Mouse (Mus musculus) hindbrain, embryonic 14.5 days (tissue): ENCODE measurements at regions not wholly inside any gene's neighbourhood (a gene's known extent, or its start where the extent isn't known, plus 50 kb on each side); places are given as distances from the start of the nearest gene placed in this dataset.

Experiments
- ATAC-seq: fragments of 200-750 bp; cut with Nextera tagmentation; 2 replicates; pipeline ENCODE4 v1.8.0; 2017; ENCODE audit warnings: moderate number of reproducible peaks, mild to moderate bottlenecking, moderate TSS enrichment, moderate library complexity; ENCODE audit not compliant: low FRiP score
- DNase-seq: peaks from one replicate; pipeline ENCODE4 v3.0.0-alpha.2; 2015; ENCODE audit warnings: low spot score
- H3K27ac ChIP-seq: fragments of 300-500 bp; sonication (generic); 2 replicates; pipeline ENCODE4 v1.5.1; 2014; ENCODE audit warnings: mild to moderate bottlenecking, moderate library complexity
- H3K27me3 ChIP-seq: fragments of 300-500 bp; sonication (generic); 2 replicates; pipeline ENCODE4 v1.6.1; 2014; ENCODE audit warnings: mild to moderate bottlenecking, low read length, mixed read lengths; ENCODE audit not compliant: control insufficient read depth, insufficient read depth
- H3K36me3 ChIP-seq: fragments of 300-500 bp; sonication (generic); replicated peaks from 2 replicates; pipeline ENCODE4 v1.6.1; 2014; ENCODE audit not compliant: control insufficient read depth, insufficient read depth
- H3K4me1 ChIP-seq: fragments of 300-500 bp; sonication (generic); replicated peaks from 2 replicates; pipeline ENCODE4 v1.6.1; 2014; ENCODE audit warnings: antibody characterized with exemption, low read length, mixed read lengths; ENCODE audit not compliant: control insufficient read depth, insufficient read depth
- H3K4me2 ChIP-seq: fragments of 300-500 bp; sonication (generic); replicated peaks from 2 replicates; pipeline ENCODE4 v1.6.1; 2014; ENCODE audit warnings: mild to moderate bottlenecking, moderate library complexity
- H3K4me3 ChIP-seq: fragments of 300-500 bp; sonication (generic); replicated peaks from 2 replicates; pipeline ENCODE4 v1.5.1; 2014; ENCODE audit warnings: mild to moderate bottlenecking, low read length
- H3K9ac ChIP-seq: fragments of 300-500 bp; sonication (generic); 2 replicates; pipeline ENCODE4 v1.6.1; 2014
- H3K9me3 ChIP-seq: fragments of 300-500 bp; sonication (generic); 2 replicates; pipeline ENCODE4 v1.6.1; 2016; ENCODE audit warnings: low read length; ENCODE audit not compliant: control insufficient read depth
- WGBS: fragments of 180-500 bp; shearing (Covaris S2); extraction: QIAGEN DNeasy Blood & Tissue Kit; methylation state at CpG from one replicate; pipeline ENCODE4 v1.1.7; 2014; 5-methylcytosine and 5-hydroxymethylcytosine counted together

DNA sequence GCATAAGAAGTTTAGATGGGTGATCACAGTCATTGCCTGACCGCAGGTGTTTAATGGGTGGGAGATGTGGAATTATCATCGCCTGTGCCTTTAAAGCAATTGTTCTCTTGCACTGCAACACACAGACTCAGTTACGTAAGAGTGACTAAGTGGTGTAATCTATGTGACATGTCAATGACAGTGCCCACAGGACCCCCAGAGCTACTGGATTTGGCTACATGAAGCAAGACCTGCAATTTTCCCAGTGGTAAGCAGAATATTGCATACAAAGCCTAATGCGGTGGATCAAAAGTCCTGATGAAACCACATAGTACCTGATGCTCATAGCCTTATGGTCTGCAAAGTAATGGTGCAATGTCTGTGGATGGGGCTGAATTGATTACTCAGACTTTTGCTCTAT lies 469.2 kb downstream of the Hsfy2 start:
- Histone ChIP-seq H3K9ac (no peak overlapping the region), H3K9me3 (no peaks in the 10 kb centered on the region), H3K36me3 (no peaks in the 10 kb centered on the region), H3K4me2 (no peak overlapping the region), H3K4me3 (no peak overlapping the region), H3K27ac (no peak overlapping the region), H3K27me3 (no peaks in the 10 kb centered on the region), H3K4me1 (no peaks in the 10 kb centered on the region)
- WGBS = 89% methylated on average over 4 of the region's 4 CpGs
- no peak for ATAC-seq
- DNase-seq = no peak

DNA sequence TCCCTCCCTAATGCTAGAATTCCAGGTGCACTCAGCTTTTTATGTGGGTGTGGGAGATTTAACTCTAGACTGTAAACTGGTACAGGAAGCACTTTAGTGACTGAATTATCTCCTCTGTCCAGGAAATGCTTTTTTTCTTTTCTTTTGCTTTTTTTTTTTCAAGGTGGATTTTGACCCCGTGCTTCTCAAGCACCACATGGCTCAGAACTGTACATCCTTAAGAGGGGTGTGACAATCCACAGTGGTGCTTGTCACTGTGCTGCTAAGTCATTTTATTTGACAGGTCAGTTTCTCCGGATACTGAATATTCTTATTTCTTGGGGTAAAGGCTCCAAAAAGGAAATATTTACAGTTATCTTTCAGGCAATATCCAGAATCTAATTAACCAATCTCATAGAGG lies 472.0 kb downstream of the Hsfy2 start:
- no peak overlapping the region for H3K4me3 ChIP-seq
- H3K27me3 ChIP-seq = no peaks in the 10 kb centered on the region
- no peak for DNase-seq
- H3K9ac ChIP-seq = no peak overlapping the region
- no peaks in the 10 kb centered on the region for H3K36me3 ChIP-seq
- no peak for ATAC-seq
- H3K9me3 ChIP-seq = no peaks in the 10 kb centered on the region
- no peak overlapping the region for H3K4me2 ChIP-seq
- H3K4me1 ChIP-seq = no peaks in the 10 kb centered on the region
- WGBS = 95% methylated on average over 2 of the region's 2 CpGs
- no peak overlapping the region for H3K27ac ChIP-seq

- ATAC-seq (no peak), DNase-seq (no peak)
- Histone ChIP-seq H3K27me3 (no peaks in the 10 kb centered on the region), H3K4me3 (no peak overlapping the region), H3K9ac (no peak overlapping the region), H3K9me3 (no peaks in the 10 kb centered on the region), H3K27ac (no peak overlapping the region), H3K4me1 (no peaks in the 10 kb centered on the region), H3K4me2 (no peak overlapping the region), H3K36me3 (no peaks in the 10 kb centered on the region)
- WGBS = 97% methylated on average over 2 of the region's 2 CpGs
Observed at GRCm38 (mm10) chr1:56164366-56164765, 472.9 kb downstream of the Hsfy2 start.

DNA sequence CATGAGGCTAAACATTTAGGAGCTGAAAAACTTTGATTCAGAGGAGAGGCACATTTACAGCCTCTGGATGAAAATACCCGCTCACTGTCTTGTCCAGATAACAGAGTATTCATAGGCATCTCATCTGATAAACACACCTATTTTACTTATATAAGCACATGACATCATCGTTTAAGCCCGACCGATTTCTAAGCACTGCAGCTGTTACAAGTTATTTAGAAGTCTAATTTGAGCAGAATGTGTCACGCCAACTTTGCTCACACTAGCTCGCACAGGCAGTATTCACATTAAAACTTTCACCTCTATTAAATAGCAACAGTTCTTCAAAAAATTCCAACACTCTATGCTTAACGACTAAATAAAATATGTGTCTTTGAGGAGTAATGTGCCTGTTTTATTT lies 506.3 kb downstream of the Hsfy2 start:
- 77% methylated on average over 7 of the region's 7 CpGs for WGBS
- no peaks in the 10 kb centered on the region for H3K9me3 ChIP-seq
- no peak for ATAC-seq

DNA sequence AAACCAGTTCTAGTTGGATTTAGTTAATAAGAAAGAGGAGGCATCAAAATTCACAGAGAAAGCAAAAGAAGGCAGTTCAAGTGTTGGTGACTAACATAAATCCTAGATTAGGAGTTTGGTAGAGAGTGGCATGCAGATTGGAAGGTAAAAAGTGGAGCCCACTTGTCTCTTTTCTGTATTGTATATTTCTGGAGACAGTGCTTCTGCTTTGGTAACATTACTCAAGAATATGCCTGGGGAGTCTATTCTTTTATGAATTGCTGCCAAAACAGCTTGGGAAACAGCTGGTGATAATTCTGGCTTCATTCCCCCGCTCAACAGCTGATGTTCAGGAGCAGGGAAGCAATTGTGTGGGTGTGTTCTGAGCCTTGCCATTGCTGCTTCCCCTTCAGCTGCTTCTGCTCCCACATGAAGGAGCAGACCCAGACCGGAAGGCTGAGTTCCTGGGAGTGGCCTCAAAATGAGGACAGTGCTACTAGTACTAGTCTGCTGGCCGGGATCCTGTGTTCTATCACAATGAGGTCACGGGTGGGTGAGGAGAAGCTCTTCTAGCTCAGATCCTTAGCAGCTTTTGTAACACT lies 547.9 kb downstream of the Hsfy2 start:
- H3K27ac ChIP-seq = no peak overlapping the region
- H3K9ac ChIP-seq = no peak overlapping the region
- DNase-seq (peak; percentile 32), ATAC-seq (0 out of 2 replicates have a peak, but pooled peaks have one; percentile 17)
- no peaks in the 10 kb centered on the region for H3K9me3 ChIP-seq
- H3K36me3 ChIP-seq = no peaks in the 10 kb centered on the region
- H3K4me2 ChIP-seq = no peak overlapping the region
- no peak overlapping the region for H3K4me3 ChIP-seq
- no peaks in the 10 kb centered on the region for H3K4me1 ChIP-seq
- WGBS = 71% methylated on average over 4 of the region's 4 CpGs
- no peaks in the 10 kb centered on the region for H3K27me3 ChIP-seq

More for the DNA sequence above, 506.3 kb downstream of the Hsfy2 start:
- H3K36me3 ChIP-seq = no peaks in the 10 kb centered on the region
- H3K27me3 ChIP-seq = no peaks in the 10 kb centered on the region
- no peak overlapping the region for H3K4me2 ChIP-seq
- H3K4me3 ChIP-seq = no peak overlapping the region
- no peak overlapping the region for H3K27ac ChIP-seq
- H3K4me1 ChIP-seq = no peaks in the 10 kb centered on the region
- no peak overlapping the region for H3K9ac ChIP-seq
- no peak for DNase-seq

GRCm38 (mm10) chr1:56088357-56088756 lies 548.9 kb downstream of the Hsfy2 start:
- no peaks in the 10 kb centered on the region for H3K36me3 ChIP-seq
- no peak overlapping the region for H3K9ac ChIP-seq
- DNase-seq = no peak
- no peak for ATAC-seq
- no peak overlapping the region for H3K4me3 ChIP-seq
- H3K4me2 ChIP-seq = no peak overlapping the region
- H3K27ac ChIP-seq = no peak overlapping the region
- H3K4me1 ChIP-seq = no peaks in the 10 kb centered on the region
- no peaks in the 10 kb centered on the region for H3K27me3 ChIP-seq
- WGBS = 57% methylated on average over 1 of the region's 1 CpGs
- no peaks in the 10 kb centered on the region for H3K9me3 ChIP-seq

GRCm38 (mm10) chr1:56076757-56077156 lies 560.5 kb downstream of the Hsfy2 start:
- no peaks in the 10 kb centered on the region for H3K4me1 ChIP-seq
- DNase-seq (no peak), ATAC-seq (no peak)
- 82% methylated on average over 1 of the region's 1 CpGs for WGBS
- no peaks in the 10 kb centered on the region for H3K9me3 ChIP-seq
- H3K27ac ChIP-seq = no peak overlapping the region
- no peaks in the 10 kb centered on the region for H3K27me3 ChIP-seq
- H3K4me2 ChIP-seq = no peak overlapping the region
- H3K36me3 ChIP-seq = no peaks in the 10 kb centered on the region
- H3K9ac ChIP-seq = no peak overlapping the region
- no peak overlapping the region for H3K4me3 ChIP-seq

- Histone ChIP-seq H3K27ac (no peak overlapping the region), H3K9me3 (no peaks in the 10 kb centered on the region), H3K4me3 (no peak overlapping the region), H3K4me2 (no peak overlapping the region), H3K27me3 (no peaks in the 10 kb centered on the region), H3K36me3 (no peaks in the 10 kb centered on the region), H3K9ac (no peak overlapping the region), H3K4me1 (no peaks in the 10 kb centered on the region)
- ATAC-seq = no peak
- DNase-seq = no peak
- 88% methylated on average over 2 of the region's 2 CpGs for WGBS
Observed at GRCm38 (mm10) chr1:56072255-56072654, 565.0 kb downstream of the Hsfy2 start.

DNA sequence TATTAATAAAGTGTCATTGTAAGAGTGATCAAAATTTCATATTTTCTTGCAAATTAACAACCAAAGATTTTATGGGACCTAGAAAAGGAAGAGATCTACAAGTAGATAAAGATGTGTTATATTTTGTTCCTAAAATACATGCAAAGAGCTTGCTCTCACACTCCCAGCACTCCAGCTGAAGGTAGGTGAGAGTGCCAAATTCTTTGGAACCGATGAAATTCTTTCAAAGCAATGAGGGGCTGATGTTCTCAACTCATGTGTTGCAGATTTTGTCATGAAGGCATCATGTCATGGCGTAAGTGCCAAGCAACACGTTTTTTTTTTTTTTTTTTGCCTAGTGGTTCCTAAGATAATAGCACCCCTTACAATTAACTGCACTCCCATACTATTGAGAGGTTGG lies 573.8 kb downstream of the Hsfy2 start:
- Histone ChIP-seq H3K36me3 (no peaks in the 10 kb centered on the region), H3K9ac (no peak overlapping the region), H3K9me3 (no peaks in the 10 kb centered on the region), H3K4me2 (no peak overlapping the region), H3K4me3 (no peak overlapping the region), H3K27ac (no peak overlapping the region), H3K4me1 (no peaks in the 10 kb centered on the region), H3K27me3 (no peaks in the 10 kb centered on the region)
- DNase-seq (no peak), ATAC-seq (no peak)
- WGBS = 80% methylated on average over 3 of the region's 3 CpGs
